Mouse (Mus musculus): ENCODE results near the gene Uqcrc2. TPM values are rescaled to one million over a fixed set of nuclear protein-coding genes. Genes with fewer than 3 reads are reported as not detected.

The Uqcrc2 gene
- total and polyA plus RNA-seq, 3 experiments, result 229 to 659 (median 338) TPM

DNA sequence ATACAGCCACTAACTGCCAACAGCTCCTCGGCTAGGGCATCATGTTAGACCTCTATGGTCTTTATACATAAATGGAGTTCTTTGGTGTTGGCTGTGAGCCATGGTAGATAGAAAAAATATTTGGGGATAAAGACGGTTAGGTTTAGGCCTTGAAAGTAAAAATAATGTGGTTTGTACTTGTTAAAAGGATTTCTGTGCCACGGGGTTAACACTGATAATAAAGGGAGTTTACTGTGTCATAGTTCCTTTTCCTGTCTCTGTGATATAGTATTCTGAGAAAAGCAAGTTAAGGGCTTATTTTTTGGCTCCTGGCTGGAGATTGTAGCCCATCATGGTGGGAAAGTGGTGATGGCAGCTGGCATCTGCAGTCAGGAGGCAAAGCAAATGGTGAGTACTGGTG is 68.9 kb downstream of the Uqcrc2 start:
- Histone ChIP-seq H3K9me3 (replicated peaks; ENCODE audit: insufficient read depth, low read length) (no peaks in the 10 kb centered on the region), H3K27me3 (ENCODE audit: control insufficient read depth in 1 of 2, insufficient read depth in 2 of 2, low read length in 2 of 2) (no peaks in the 10 kb centered on the region), H3K79me2 (ENCODE audit: control insufficient read depth, insufficient read depth, low read length, poor library complexity) (peaks cover 20% of the 10 kb centered on the region), H3K27ac (ENCODE audit: control insufficient read depth, low read depth, low read length) (peak overlapping the region; percentile 78), H3K9ac (ENCODE audit: control insufficient read depth, low read depth, low read length, poor library complexity, severe bottlenecking) (peak overlapping the region; percentile 13; the same call in 1 of the 2 replicates), H3K4me1 (ENCODE audit: control insufficient read depth in 1 of 2, insufficient read depth in 2 of 2, low read length in 2 of 2) (peaks cover 27% of the 10 kb centered on the region in 2 experiments), H3K4me3 (ENCODE audit: control insufficient read depth in 1 of 2, insufficient read depth in 1 of 2, low read depth in 2 of 2, low read length in 2 of 2) (no peak overlapping the region), H3K36me3 (ENCODE audit: control insufficient read depth in 1 of 2, insufficient read depth in 2 of 2, low read length in 2 of 2) (peaks cover 0 to 41% of the 10 kb centered on the region in 2 experiments)
- TF ChIP-seq TCF12 (IDR thresholded peaks at IDR 0.05; ENCODE audit: low read depth, low read length), result peak; percentile 53
- TF ChIP-seq ZNF384 (IDR thresholded peaks at IDR 0.05; ENCODE audit: low read depth, low read length), result peak; percentile 84
- TF ChIP-seq MXI1 (IDR thresholded peaks at IDR 0.05; ENCODE audit: low read depth, low read length), result peak; percentile 56; the same call in 1 of the 2 replicates
- peak; percentile 61; the same call in 1 of the 2 replicates for TF ChIP-seq MYC (IDR thresholded peaks at IDR 0.05; ENCODE audit: low read depth, low read length)
- peak; percentile 97 for TF ChIP-seq RCOR1 (IDR thresholded peaks at IDR 0.05; ENCODE audit: low read depth, low read length)
- TF ChIP-seq MYB (IDR thresholded peaks at IDR 0.05; ENCODE audit: low read depth, low read length), result 0 out of 2 replicates have a peak, but pooled peaks have one; percentile 38
- peak; percentile 53; the same call in 1 of the 2 replicates for TF ChIP-seq BHLHE40 (IDR thresholded peaks at IDR 0.05; ENCODE audit: borderline replicate concordance, low read depth, low read length)
- TF ChIP-seq TBP (IDR thresholded peaks at IDR 0.05; ENCODE audit: low read depth, low read length), result peak; percentile 74
- no peak for TF ChIP-seq USF2 (IDR thresholded peaks at IDR 0.05; ENCODE audit: borderline replicate concordance in 1 of 2, insufficient read depth in 1 of 2, low read depth in 1 of 2, low read length in 2 of 2)
- no peak for TF ChIP-seq JUND (IDR thresholded peaks at IDR 0.05; ENCODE audit: low read depth, low read length)
- TF ChIP-seq GATA1 (IDR thresholded peaks at IDR 0.05; ENCODE audit: low read depth, low read length), result peak; percentile 77
- TF ChIP-seq KAT2A (conservative IDR thresholded peaks at IDR 0.05; ENCODE audit: low read depth, low read length), result no peak
- TF ChIP-seq E2F4 (IDR thresholded peaks at IDR 0.05; ENCODE audit: borderline replicate concordance, low read depth, low read length), result no peak
- TF ChIP-seq TAL1 (IDR thresholded peaks at IDR 0.05; ENCODE audit: low read length), result peak; percentile 26
- no peak for TF ChIP-seq ZMIZ1 (IDR thresholded peaks at IDR 0.05; ENCODE audit: low read depth, low read length)
- TF ChIP-seq ETS1 (IDR thresholded peaks at IDR 0.05; ENCODE audit: low read depth, low read length), result peak; percentile 83
- no peak for TF ChIP-seq GABPA (IDR thresholded peaks at IDR 0.05; ENCODE audit: low read depth, low read length)
- TF ChIP-seq EP300 (IDR thresholded peaks at IDR 0.05; ENCODE audit: low read depth in 1 of 2, low read length in 2 of 2), result peak; percentile 80 to 89
- peak; percentile 42; the same call in 1 of the 2 replicates for TF ChIP-seq USF1 (IDR thresholded peaks at IDR 0.05; ENCODE audit: low read depth, low read length)
- peak; percentile 83 for TF ChIP-seq SIN3A (IDR thresholded peaks at IDR 0.05; ENCODE audit: low read length)
- TF ChIP-seq HCFC1 (IDR thresholded peaks at IDR 0.05; ENCODE audit: low read depth, low read length), result no peak
- TF ChIP-seq NRF1 (IDR thresholded peaks at IDR 0.05; ENCODE audit: insufficient read depth, low read depth, low read length, poor library complexity, severe bottlenecking), result no peak
- DNase-seq (ENCODE audit: low read depth, low spot score), result peak; percentile 79

Other genes with a start within 250 kb of the Uqcrc2 start
- not detected in 2 replicates for gene Abca16, start 225.5 kb upstream of the Uqcrc2 start, total RNA-seq (2012; rRNA removed)
- not detected for gene Abca16, start 225.5 kb upstream of the Uqcrc2 start, polyA plus RNA-seq (2012; ENCODE audit: insufficient read depth in 1 of 2, insufficient read length in 2 of 2, low read depth in 1 of 2, low replicate concordance in 2 of 2, missing spikeins in 1 of 2)
- gene Pdzd9, start 35.2 kb downstream of the Uqcrc2 start, total RNA-seq (2012; rRNA removed), result 0.92 TPM in 2 replicates
- under 1 TPM in 1 of 2 experiments, not detected in 1; 0.31 TPM for gene Pdzd9, start 35.2 kb downstream of the Uqcrc2 start, polyA plus RNA-seq (2012; ENCODE audit: insufficient read depth in 1 of 2, insufficient read length in 2 of 2, low read depth in 1 of 2, low replicate concordance in 2 of 2, missing spikeins in 1 of 2)
- 18.6 and 20.0 TPM in 2 replicates for gene Mosmo, start 42.4 kb downstream of the Uqcrc2 start, total RNA-seq (2012; rRNA removed)
- gene Mosmo, start 42.4 kb downstream of the Uqcrc2 start, polyA plus RNA-seq (2012; ENCODE audit: insufficient read depth in 1 of 2, insufficient read length in 2 of 2, low read depth in 1 of 2, low replicate concordance in 2 of 2, missing spikeins in 1 of 2), result 10 to 100 TPM; 23.5 to 30.0 TPM
- gene Vwa3a, start 104.1 kb downstream of the Uqcrc2 start, total RNA-seq (2012; rRNA removed), result not detected in 2 replicates
- not detected for gene Vwa3a, start 104.1 kb downstream of the Uqcrc2 start, polyA plus RNA-seq (2012; ENCODE audit: insufficient read depth in 1 of 2, insufficient read length in 2 of 2, low read depth in 1 of 2, low replicate concordance in 2 of 2, missing spikeins in 1 of 2)
- gene Gm5737, start 177.2 kb downstream of the Uqcrc2 start, total RNA-seq (2012; rRNA removed), result not detected in 2 replicates
- gene Gm5737, start 177.2 kb downstream of the Uqcrc2 start, polyA plus RNA-seq (2012; ENCODE audit: insufficient read depth in 1 of 2, insufficient read length in 2 of 2, low read depth in 1 of 2, low replicate concordance in 2 of 2, missing spikeins in 1 of 2), result not detected
- 56.1 and 69.2 TPM in 2 replicates for gene Eef2k, start 207.7 kb downstream of the Uqcrc2 start, total RNA-seq (2012; rRNA removed)
- 10 to 100 TPM in 1 of 2 experiments, not detected in 1; 56.2 TPM for gene Eef2k, start 207.7 kb downstream of the Uqcrc2 start, polyA plus RNA-seq (2012; ENCODE audit: insufficient read depth in 1 of 2, insufficient read length in 2 of 2, low read depth in 1 of 2, low replicate concordance in 2 of 2, missing spikeins in 1 of 2)